Mouse (Mus musculus) lung, adult 2 months (tissue): Measurements from ENCODE around the gene Uhrf2. TPM values are rescaled to one million over a fixed set of nuclear protein-coding genes. Genes with fewer than 3 reads are reported as not detected.
A peak's percentile ranks its signal among the peaks of the same experiment; 100 is the strongest.

ENCODE experiments used
- DNase-seq: peaks from one replicate; pipeline ENCODE4 v3.0.0; 2022
- H3K4me1 ChIP-seq: fragments of 200-500 bp; 2 replicates; pipeline ENCODE4 v1.6.1; 2011; ENCODE audit warnings: low read length; ENCODE audit not compliant: control insufficient read depth, insufficient read depth
- H3K4me3 ChIP-seq: fragments of 200-500 bp; replicated peaks from 2 replicates; pipeline ENCODE3; 2011; ENCODE audit warnings: low read depth, mild to moderate bottlenecking, control low read depth, low read length; ENCODE audit errors: extremely low read depth
- CTCF ChIP-seq: fragments of 200-500 bp; IDR thresholded peaks from 2 replicates; pipeline ENCODE4 v1.5.1; 2011; ENCODE audit warnings: mild to moderate bottlenecking, low read length, control low read depth; ENCODE audit not compliant: insufficient read depth
- POLR2A ChIP-seq: fragments of 200-500 bp; IDR thresholded peaks from 2 replicates; pipeline ENCODE4 v1.6.1; 2011; ENCODE audit warnings: low read depth, mild to moderate bottlenecking, control low read depth, low read length, borderline replicate concordance; ENCODE audit errors: extremely low read depth
- WGBS: fragments of 180-500 bp; shearing (Covaris S2); methylation state at CpG from one replicate; pipeline ENCODE4 v1.1.7; 2018; 5-methylcytosine and 5-hydroxymethylcytosine counted together
- polyA plus RNA-seq: library from polyadenylated mRNA; depleted of rRNA; stranded (reverse); fragments of >200 nt; gene quantifications from 2 replicates; pipeline ENCODE4 v1.2.3, GENCODE M21; 2012; rRNA removed

The Uhrf2 gene
- 19.3 and 27.5 TPM in 2 replicates for polyA plus RNA-seq

DNA sequence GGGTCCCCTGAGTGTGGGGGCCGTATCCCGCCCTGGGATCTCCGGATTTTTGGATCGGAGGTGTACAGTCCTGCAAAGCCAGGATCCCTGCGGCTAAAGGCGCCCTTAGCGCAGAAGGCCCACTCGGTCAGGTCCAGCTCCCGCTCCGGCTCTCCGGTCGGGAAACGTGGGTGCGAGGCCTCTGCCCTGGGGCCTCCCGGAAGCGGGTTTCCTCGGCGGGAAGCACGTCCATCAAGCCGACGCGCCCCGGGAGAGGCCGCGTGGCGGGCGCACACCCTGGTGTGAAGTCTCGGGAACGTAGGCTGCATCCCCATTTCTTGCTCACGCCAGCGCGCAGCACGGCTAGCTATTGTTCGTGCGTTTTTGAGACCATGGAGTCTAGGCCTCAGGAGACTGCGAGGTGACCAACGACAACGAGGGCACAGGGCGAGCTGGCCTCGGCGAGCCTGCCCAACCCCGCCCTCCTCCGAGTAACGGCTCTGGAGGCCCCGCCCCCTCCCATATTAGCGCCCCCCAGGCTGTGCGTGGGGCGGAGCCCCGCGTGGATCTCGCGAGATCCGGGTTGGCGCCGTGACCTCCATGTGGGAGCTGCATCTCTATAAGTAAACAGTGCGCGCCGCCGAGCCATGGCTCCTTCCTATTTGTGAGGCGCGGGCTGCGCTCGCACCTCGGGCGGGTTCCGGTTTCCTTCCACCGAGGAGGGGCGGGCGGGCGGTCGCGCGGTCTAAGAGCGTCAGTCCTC, at the start of gene Uhrf2:
TSS of gene Uhrf2 (plus strand) at position 620 of the 742 bp plus-strand sequence.
- H3K4me1 ChIP-seq, result peaks cover 12% of the 10 kb centered on the region
- TF ChIP-seq CTCF (no peak), POLR2A (peak; percentile 77; the same call in 1 of the 2 replicates)
- peak; percentile 94 for DNase-seq
- 4% methylated on average over 74 of the region's 74 CpGs for WGBS
- H3K4me3 ChIP-seq, result peak within 1 kb of the TSS; percentile 94

DNA sequence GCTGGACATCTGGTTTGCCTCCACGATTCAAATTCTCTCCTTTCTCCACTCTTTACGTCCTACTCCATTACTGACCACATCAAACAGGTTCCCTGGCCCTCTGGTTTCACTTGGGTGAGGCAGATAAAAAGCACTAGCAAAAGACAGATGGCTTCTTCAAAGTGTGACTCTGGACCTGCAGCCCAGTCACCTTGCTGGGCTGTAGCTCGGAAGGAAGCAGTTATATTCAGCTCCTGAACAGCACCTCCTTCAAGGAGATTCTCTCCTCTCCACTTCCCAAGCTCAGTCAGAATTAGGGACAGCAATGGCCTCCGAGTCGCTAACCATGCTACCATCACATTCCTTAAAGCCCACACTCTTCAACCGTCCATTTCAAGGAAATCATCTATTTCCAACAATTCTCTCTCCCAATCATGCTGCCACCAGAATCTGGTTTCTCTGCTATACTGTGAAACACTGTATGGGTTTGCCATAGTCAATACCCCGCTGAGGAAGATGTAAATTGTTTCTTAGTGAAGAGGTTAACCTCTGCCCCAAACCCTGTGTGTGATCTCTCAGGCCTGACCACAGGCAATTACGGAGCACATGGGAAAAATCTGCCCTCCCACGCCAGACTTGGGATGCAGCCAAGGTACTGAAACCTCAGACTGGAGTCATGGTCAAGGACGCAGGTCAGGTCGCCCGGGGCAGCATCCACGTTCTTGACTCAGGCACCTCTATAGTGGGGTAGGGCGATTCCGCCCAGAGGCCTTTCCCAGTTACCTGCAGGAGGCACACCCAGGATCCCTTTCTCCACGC, 45.9 kb upstream of the Uhrf2 start:
- Histone ChIP-seq H3K4me1 (no peaks in the 10 kb centered on the region), H3K4me3 (no peak overlapping the region)
- DNase-seq, result no peak
- no peak for TF ChIP-seq CTCF
- TF ChIP-seq POLR2A, result no peak
- WGBS, result 71% methylated on average over 16 of the region's 16 CpGs

DNA sequence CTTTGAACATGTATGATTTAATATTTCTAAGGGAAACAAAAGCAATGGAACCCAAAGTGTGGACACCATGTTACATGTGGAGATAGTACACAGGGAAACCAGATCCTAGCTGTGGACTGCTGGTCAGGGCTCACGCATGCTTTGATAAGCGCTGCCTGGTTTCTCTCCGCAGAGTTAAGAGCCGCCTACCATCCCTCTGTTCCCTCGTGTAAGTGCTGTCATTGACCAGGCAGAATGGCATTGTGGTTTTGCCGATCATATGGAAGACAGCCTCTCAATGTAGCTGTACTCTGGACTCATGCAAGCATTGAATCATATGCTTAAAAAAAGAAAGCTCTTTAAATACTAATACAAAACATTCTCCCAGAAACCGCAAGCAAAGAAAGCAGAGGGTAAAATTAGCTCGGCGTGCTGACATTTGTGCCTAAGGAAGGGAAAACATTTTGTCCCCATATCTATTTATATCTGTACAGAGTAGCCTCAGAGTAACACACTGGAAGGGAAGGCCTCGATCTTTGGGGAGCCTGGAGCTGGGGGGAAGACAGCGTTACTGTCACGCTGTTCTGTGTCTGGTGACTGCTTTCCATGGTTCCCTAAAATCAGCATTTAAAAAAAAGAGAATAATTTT, 43.7 kb upstream of the Uhrf2 start:
- H3K4me1 ChIP-seq, result no peaks in the 10 kb centered on the region
- 76% methylated on average over 12 of the region's 12 CpGs for WGBS

DNA sequence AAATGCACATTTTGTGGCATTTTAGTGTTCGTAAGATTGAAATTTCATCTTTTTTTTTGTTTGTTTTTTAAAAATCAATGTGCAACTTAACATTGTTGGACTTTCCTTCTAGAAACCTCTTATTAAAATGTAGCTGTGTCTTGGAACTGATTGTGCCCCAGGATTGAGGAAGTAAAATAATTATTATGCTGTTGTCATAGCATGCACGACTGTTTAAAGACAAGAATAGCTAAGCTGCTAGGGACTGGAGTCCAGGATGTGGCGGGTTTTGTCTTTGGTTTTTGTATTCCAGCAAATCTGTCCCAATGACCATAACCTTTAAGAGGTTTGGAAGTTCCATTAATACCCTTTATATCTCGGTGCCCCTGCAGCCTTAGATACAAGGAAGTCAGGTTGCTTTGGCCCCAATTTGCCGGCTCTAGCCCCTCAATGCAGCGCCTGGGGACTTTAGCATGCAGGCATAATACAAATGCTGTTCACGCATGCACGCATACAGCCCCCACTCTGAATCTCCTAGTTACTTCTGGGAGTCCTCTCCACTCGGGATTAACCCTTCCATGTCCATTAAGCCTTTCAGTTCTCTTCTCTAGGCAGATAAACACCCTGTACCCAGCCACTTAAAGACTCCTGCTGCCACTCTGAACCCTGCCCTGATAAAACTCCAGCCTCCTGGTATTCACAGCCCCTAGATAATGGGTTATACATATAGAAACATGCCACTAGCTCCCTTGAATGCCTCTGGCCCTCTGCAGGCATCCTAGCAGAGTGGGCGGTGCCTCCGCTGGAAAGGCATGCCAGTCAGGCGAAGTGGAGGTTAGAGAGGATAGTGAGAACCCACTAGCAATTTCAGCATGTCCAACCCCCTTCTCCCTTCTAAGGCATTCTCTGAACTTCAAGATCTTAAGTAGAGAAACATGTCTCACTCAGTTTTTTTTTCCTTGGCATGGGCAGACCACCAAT, 29.6 kb upstream of the Uhrf2 start:
- no peak for DNase-seq
- TF ChIP-seq POLR2A (no peak), CTCF (no peak)
- Histone ChIP-seq H3K4me1 (no peaks in the 10 kb centered on the region), H3K4me3 (no peak overlapping the region)
- WGBS, result 63% methylated on average over 12 of the region's 12 CpGs

More for the DNA sequence above, 43.7 kb upstream of the Uhrf2 start:
- DNase-seq, result no peak
- no peak for TF ChIP-seq CTCF
- TF ChIP-seq POLR2A, result no peak
- H3K4me3 ChIP-seq, result no peak overlapping the region

DNA sequence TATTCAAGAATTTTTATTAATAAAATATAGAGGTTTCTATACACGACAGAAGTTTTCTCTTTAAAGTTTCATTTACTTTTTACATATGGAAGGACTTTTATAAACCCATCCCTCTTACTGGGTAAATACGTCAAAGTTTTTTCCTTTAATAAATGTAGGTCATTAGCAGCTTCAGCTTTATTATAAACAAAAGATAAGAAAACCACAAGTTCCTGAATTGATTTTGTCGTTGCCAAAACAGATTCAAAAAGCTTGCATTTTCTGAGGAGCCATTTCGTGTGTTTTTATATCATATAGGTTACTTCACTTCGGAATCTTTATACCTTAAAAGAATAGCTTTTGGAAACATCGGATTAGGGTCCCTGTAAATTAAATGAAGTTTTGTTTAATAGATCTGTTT, 28.8 kb upstream of the Uhrf2 start:
- H3K4me1 ChIP-seq, result no peaks in the 10 kb centered on the region
- no peak overlapping the region for H3K4me3 ChIP-seq
- no peak for DNase-seq
- no peak for TF ChIP-seq POLR2A
- no peak for TF ChIP-seq CTCF
- 52% methylated on average over 6 of the region's 6 CpGs for WGBS

DNA sequence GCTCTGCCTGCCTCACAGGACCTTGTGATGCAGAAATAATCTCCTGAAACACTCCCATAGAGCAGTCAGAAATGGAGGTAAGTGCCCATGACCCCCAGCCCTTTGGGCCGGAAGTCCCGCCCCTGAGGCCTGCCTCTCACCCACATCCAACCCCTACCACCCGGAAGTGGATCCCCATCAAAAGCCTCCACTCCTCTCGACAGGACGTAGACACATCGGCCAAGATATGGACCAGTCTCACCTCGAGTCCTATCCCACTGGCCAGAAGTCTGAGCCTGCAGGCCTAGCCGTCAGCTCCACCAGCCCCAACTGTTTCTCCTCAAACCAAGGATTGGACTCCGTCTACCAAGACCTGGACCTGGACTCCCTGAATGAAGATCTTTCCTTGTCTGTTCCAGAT, 26.7 kb upstream of the Uhrf2 start, which contains the start of gene Trpd52l3:
TSS of gene Trpd52l3 (plus strand) at position 170 of the 400 bp plus-strand sequence.
- WGBS, result 88% methylated on average over 9 of the region's 9 CpGs
- no peak for TF ChIP-seq POLR2A
- no peak for TF ChIP-seq CTCF

DNA sequence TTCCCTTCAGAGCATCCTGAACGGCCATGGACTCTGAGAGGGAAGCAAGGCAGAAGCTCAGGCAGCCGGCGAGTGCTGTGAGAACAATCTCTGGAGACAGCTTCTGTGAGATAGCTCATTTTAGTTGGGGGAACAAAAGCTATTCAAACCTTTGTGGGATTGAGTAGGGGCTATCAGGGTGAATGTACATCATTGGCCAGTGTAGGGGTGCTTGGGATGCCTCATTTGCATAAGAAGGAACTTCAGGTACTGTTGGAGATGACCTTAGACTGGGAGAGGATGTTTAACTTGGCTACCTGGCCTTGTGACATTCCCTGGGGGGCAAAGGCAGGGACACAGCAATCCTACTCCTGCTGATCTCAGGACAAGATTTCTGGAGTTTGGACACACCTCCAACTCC, 23.9 kb upstream of the Uhrf2 start:
- Histone ChIP-seq H3K4me1 (no peaks in the 10 kb centered on the region), H3K4me3 (no peak overlapping the region)
- DNase-seq, result no peak
- 70% methylated on average over 3 of the region's 3 CpGs for WGBS
- TF ChIP-seq CTCF, result no peak
- TF ChIP-seq POLR2A, result no peak

More for the DNA sequence above, 26.7 kb upstream of the Uhrf2 start, which contains the start of gene Trpd52l3:
- H3K4me1 ChIP-seq, result no peaks in the 10 kb centered on the region
- H3K4me3 ChIP-seq, result no peak within 1 kb of the TSS
- DNase-seq, result no peak

DNA sequence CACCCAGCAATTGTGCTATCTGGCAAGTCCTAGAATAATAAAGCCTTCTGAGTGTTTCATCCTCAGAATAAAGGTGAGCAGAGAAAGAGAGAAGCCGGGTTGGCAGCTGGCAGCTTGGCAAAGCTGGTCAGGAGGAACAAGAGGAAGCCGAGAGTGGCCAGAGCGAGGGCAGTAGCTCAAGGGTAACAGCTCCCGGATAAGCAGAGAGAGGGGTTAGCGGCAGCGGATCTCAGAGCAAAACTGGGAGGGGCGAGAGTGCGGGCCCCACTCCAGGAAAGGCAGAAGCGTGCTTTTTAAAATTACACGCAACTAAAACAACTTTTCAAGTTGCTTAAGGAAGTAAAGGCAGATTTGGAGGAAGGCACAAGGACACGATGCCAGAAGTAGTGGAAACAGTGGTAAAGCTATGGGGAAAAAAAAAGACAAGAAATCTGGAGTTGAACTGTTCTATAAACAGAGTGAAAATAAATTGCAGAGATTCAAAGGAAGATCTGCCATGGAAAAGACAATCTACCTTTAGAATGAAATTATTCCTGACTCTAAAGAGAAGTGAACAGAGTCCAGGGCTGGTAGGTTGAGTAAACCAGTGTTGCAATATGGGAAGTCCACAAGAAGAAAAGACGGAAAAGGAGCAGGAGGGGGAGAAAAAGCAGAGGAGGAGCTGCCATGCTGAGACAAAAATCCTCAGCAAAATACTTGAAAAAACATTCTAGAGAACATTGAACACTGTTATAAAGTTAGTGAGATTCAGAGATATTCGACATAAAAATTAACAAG, 19.6 kb upstream of the Uhrf2 start:
- WGBS, result 35% methylated on average over 13 of the region's 13 CpGs
- no peak for DNase-seq
- TF ChIP-seq POLR2A (no peak), CTCF (no peak)
- Histone ChIP-seq H3K4me3 (no peak overlapping the region), H3K4me1 (no peaks in the 10 kb centered on the region)
